Comparison of ENCODE assay signal across 16 mouse cellular contexts in genomic region chr1:163575593-163575992, GRCm38 (mm10).
DNase-seq lines count a peak whose midpoint lies in the region; ATAC-seq and TF ChIP-seq lines count a peak whose summit lies in the region.
"Had no signal": no experiment of that assay in that cellular context is flagged by ENCODE, and none has a peak within 500 bp of the region (broad histone marks: within the 10 kb centered on the region; RNA-seq: fewer than 3 reads in every experiment).

No protein-coding gene starts in this region.

- no peak overlapping the region for H3K9ac ChIP-seq in neural tube, embryonic 15.5 days (replicated peaks)
- H3K9ac ChIP-seq: heart, embryonic 12.5 days; liver, embryonic 13.5 days had no signal

- WGBS in kidney, adult 2 months, result 45% methylated on average over 2 of the region's 2 CpGs
- WGBS in neural tube, embryonic 15.5 days, result 69% methylated on average over 2 of the region's 2 CpGs

- no peaks in the 10 kb centered on the region for H3K36me3 ChIP-seq in kidney, adult 2 months (ENCODE audit: control insufficient read depth, insufficient read depth, low read length)
- no peaks in the 10 kb centered on the region for H3K36me3 ChIP-seq in neural tube, embryonic 15.5 days
- H3K36me3 ChIP-seq: heart, embryonic 12.5 days; liver, embryonic 13.5 days had no signal

- H3K4me3 ChIP-seq in kidney, adult 2 months (ENCODE audit: insufficient read depth, low read depth, low read length), result no peak overlapping the region
- H3K4me3 ChIP-seq in neural tube, embryonic 15.5 days (replicated peaks), result no peak overlapping the region
- H3K4me3 ChIP-seq: heart, embryonic 12.5 days; liver, embryonic 13.5 days; myocyte had no signal

- TF ChIP-seq CTCF in kidney, adult 2 months (conservative IDR thresholded peaks at IDR 0.05; ENCODE audit: insufficient read depth, insufficient read length, low read depth, low read length), result no peak
- TF ChIP-seq CTCF in brain, embryonic 14.5 days (IDR thresholded peaks at IDR 0.05; ENCODE audit: borderline replicate concordance, extremely low read depth, insufficient read depth, insufficient read length), result no peak

- peak; percentile 5 for DNase-seq in kidney, adult 2 months
- no peak for DNase-seq in kidney, adult 18-20 months
- peak; percentile 44 for DNase-seq in Muller cell, postnatal 12 days (ENCODE audit: inconsistent ontology term)
- DNase-seq in adipocyte (ENCODE audit: low spot score), result peak; percentile 82
- peak; percentile 12 for DNase-seq in brain, embryonic 14.5 days (ENCODE audit: low read depth)
- no peak for DNase-seq in ovary, postnatal 10 days (ENCODE audit: low spot score)
- DNase-seq: cerebellum, adult 9-11 months; gastrocnemius, postnatal 36 days; liver, embryonic 13.5 days; right cerebral cortex, postnatal 14 days had no signal

- H3K4me2 ChIP-seq in neural tube, embryonic 15.5 days, result no peak overlapping the region
- H3K4me2 ChIP-seq: liver, embryonic 13.5 days; midbrain, embryonic 11.5 days had no signal

- no peak for TF ChIP-seq POLR2A in kidney, adult 2 months (IDR thresholded peaks at IDR 0.05; ENCODE audit: low read depth, low read length)
- no peak for TF ChIP-seq POLR2A in brain, embryonic 14.5 days (IDR thresholded peaks at IDR 0.05; ENCODE audit: borderline replicate concordance, extremely low read depth, insufficient read depth, insufficient read length, poor library complexity, severe bottlenecking)

- no peaks in the 10 kb centered on the region for H3K9me3 ChIP-seq in neural tube, embryonic 15.5 days (replicated peaks)
- H3K9me3 ChIP-seq: heart, embryonic 12.5 days; liver, embryonic 13.5 days had no signal

- H3K27ac ChIP-seq in kidney, adult 2 months (ENCODE audit: insufficient read depth, low read depth, low read length), result no peak overlapping the region
- no peak overlapping the region for H3K27ac ChIP-seq in neural tube, embryonic 15.5 days (replicated peaks)
- H3K27ac ChIP-seq: kidney, postnatal 0 days; liver, embryonic 13.5 days had no signal

- no peak for ATAC-seq in neural tube, embryonic 15.5 days (ENCODE audit: low FRiP score)
- ATAC-seq: inflammation-experienced regulatory T-cells, adult 6 months had no signal

- no peaks in the 10 kb centered on the region for H3K4me1 ChIP-seq in kidney, adult 2 months (ENCODE audit: control insufficient read depth, insufficient read depth, low read length)
- H3K4me1 ChIP-seq in neural tube, embryonic 15.5 days, result no peaks in the 10 kb centered on the region
- H3K4me1 ChIP-seq: liver, embryonic 13.5 days had no signal

- H3K27me3 ChIP-seq in kidney, adult 2 months (replicated peaks; ENCODE audit: control insufficient read depth, insufficient read depth, low read length), result no peaks in the 10 kb centered on the region
- no peaks in the 10 kb centered on the region for H3K27me3 ChIP-seq in neural tube, embryonic 15.5 days (replicated peaks)
- H3K27me3 ChIP-seq: heart, embryonic 12.5 days; liver, embryonic 13.5 days had no signal

Comparison
In these comparisons a context has a peak if more than half of its experiments do, and no peak if none do; other contexts are left out.
1. DNase-seq: peak in kidney, adult 2 months (single experiment), Muller cell, postnatal 12 days (single experiment), adipocyte (single experiment) and brain, embryonic 14.5 days (single experiment); none in kidney, adult 18-20 months (single experiment) and ovary, postnatal 10 days (single experiment).